Mouse (Mus musculus) hindbrain, embryonic 13.5 days (tissue): ENCODE measurements around the gene Ccn1. TPM values are rescaled to one million over a fixed set of nuclear protein-coding genes. Genes with fewer than 3 reads are reported as not detected.

Experiments used
- ATAC-seq: fragments of 200-750 bp; cut with Nextera tagmentation; 2 replicates; pipeline ENCODE4 v1.8.0; 2017; ENCODE audit warnings: moderate TSS enrichment; ENCODE audit not compliant: low FRiP score
- H3K27ac ChIP-seq: fragments of 300-500 bp; sonication (generic); 2 replicates; pipeline ENCODE4 v1.5.1; 2015; ENCODE audit warnings: inconsistent platforms, mild to moderate bottlenecking, moderate library complexity
- H3K27me3 ChIP-seq: fragments of 300-500 bp; sonication (generic); 2 replicates; pipeline ENCODE4 v1.6.1; 2015; ENCODE audit warnings: mild to moderate bottlenecking, inconsistent platforms
- H3K36me3 ChIP-seq: fragments of 300-500 bp; sonication (generic); 2 replicates; pipeline ENCODE4 v1.6.1; 2015; ENCODE audit warnings: mild to moderate bottlenecking, inconsistent platforms
- H3K4me1 ChIP-seq: fragments of 300-500 bp; sonication (generic); replicated peaks from 2 replicates; pipeline ENCODE4 v1.6.1; 2015; ENCODE audit warnings: inconsistent platforms
- H3K4me2 ChIP-seq: fragments of 300-500 bp; sonication (generic); 2 replicates; pipeline ENCODE4 v1.6.1; 2015; ENCODE audit warnings: inconsistent platforms, mild to moderate bottlenecking, moderate library complexity
- H3K4me3 ChIP-seq: fragments of 300-500 bp; sonication (generic); 2 replicates; pipeline ENCODE4 v1.5.1; 2015; ENCODE audit warnings: mild to moderate bottlenecking, inconsistent platforms
- H3K9ac ChIP-seq: fragments of 300-500 bp; sonication (generic); 2 replicates; pipeline ENCODE4 v1.6.1; 2015; ENCODE audit warnings: mild to moderate bottlenecking, inconsistent platforms
- H3K9me3 ChIP-seq: fragments of 300-500 bp; sonication (generic); 2 replicates; pipeline ENCODE4 v1.6.1; 2016; ENCODE audit warnings: inconsistent platforms
- WGBS: fragments of 180-500 bp; shearing (Covaris S2); methylation state at CpG from one replicate; pipeline ENCODE4 v1.1.7; 2015; 5-methylcytosine and 5-hydroxymethylcytosine counted together
- polyA plus RNA-seq: library from polyadenylated mRNA; unstranded; fragments of >200 nt; fragmentation: Nextera tagmentation; extraction: Ambion mirVana; gene quantifications from 2 replicates; pipeline ENCODE4 v1.2.1, GENCODE M21; 2015

Gene Ccn1
- polyA plus RNA-seq, 1 experiment from 2014 or later, result 10.1 TPM

DNA sequence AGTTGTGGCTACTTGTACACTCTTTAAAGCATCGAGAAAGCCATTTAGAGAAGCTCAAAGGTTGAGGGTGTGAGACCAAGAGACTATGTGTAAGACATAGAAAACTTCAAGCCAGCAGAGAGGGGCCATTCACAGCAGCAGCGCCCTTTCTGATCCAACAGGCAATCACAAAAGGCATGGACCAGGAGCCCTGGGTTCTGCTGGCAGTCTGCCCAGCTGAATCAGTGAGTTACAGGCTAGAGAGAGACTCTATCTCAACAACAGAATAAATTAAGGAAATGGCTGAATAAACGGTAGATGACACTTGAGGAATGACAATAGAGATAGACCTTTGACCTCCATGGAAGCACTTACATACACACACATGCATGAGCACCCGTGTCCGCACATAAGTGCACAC lies 21.1 kb downstream of the Ccn1 start:
- ATAC-seq, result no peak
- no peak overlapping the region for H3K9ac ChIP-seq
- H3K4me2 ChIP-seq, result no peak overlapping the region
- peaks cover 14% of the 10 kb centered on the region for H3K4me1 ChIP-seq
- H3K9me3 ChIP-seq, result no peaks in the 10 kb centered on the region
- H3K36me3 ChIP-seq, result no peaks in the 10 kb centered on the region
- WGBS, result 56% methylated on average over 5 of the region's 5 CpGs
- no peak overlapping the region for H3K4me3 ChIP-seq
- H3K27ac ChIP-seq, result no peak overlapping the region
- 0 out of 2 replicates have a peak, but pooled peaks cover 5% of the 10 kb centered on the region for H3K27me3 ChIP-seq

DNA sequence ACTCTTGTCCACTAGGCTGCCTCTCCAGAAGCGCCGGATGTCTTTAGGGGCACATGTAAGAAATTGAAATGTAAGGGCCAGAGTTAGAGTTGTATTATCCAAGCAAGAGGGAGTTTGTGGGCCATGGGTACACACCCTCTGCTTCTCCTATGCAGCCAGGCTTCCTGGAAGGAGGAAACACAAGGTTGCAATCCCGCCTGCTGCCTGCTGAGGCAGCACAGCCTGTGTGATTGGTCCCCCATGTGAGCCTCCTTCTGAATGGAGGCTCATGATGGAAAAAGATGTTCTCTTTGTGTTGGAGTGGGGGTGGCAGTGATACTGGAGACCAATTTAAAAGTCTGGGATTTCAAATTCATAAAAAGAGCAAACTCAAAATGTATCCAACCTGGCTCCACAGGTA lies 22.0 kb downstream of the Ccn1 start:
- Histone ChIP-seq H3K27ac (no peak overlapping the region), H3K4me1 (peaks cover 19% of the 10 kb centered on the region), H3K9me3 (no peaks in the 10 kb centered on the region), H3K4me2 (no peak overlapping the region), H3K4me3 (no peak overlapping the region), H3K9ac (no peak overlapping the region), H3K27me3 (0 out of 2 replicates have a peak, but pooled peaks cover 4% of the 10 kb centered on the region), H3K36me3 (no peaks in the 10 kb centered on the region)
- WGBS, result 75% methylated on average over 3 of the region's 3 CpGs
- no peak for ATAC-seq

DNA sequence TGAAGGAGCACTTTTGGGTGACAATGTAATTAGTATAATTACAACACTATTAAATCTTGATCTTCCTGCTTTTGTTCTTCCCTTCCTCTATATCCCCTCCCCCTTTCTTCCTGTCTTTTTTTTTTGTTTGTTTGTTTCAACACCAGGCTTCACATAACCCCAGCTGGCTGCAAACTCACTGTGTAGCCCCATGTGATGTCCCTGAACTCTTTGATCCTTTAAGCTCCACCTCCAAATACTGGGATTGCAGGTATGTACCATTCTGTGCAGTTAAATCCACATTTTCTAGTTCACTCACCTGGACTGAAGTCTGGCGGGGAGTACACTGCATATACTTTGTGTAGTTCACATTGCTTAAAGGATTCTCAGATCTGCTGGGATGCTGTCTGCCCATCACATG lies 23.7 kb downstream of the Ccn1 start:
- no peaks in the 10 kb centered on the region for H3K36me3 ChIP-seq
- H3K9me3 ChIP-seq, result no peaks in the 10 kb centered on the region
- H3K27ac ChIP-seq, result no peak overlapping the region
- no peaks in the 10 kb centered on the region for H3K27me3 ChIP-seq
- 92% methylated on average over 1 of the region's 1 CpGs for WGBS
- no peak for ATAC-seq
- H3K9ac ChIP-seq, result no peak overlapping the region
- peaks cover 20% of the 10 kb centered on the region for H3K4me1 ChIP-seq
- no peak overlapping the region for H3K4me3 ChIP-seq
- no peak overlapping the region for H3K4me2 ChIP-seq

DNA sequence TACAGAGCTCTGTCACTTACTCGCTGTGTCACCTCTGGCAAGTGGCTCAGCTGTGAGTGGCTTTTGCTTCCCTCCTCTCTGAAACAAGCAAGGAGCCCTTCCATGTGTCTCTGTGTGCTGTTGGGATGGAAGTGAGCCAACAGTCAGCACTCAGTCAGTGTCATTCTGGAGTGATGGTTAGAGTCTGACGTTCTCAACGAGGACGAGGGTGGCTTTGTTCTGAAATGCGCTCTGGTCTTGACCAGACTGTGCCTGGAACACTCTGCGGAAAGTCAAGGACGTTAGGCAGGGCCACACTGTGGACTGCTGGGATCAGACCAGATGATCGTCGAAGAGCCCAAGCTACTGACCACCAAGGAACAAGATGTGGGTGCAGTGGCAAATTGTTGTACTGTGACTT lies 24.2 kb downstream of the Ccn1 start:
- 76% methylated on average over 9 of the region's 9 CpGs for WGBS
- Histone ChIP-seq H3K9me3 (no peaks in the 10 kb centered on the region), H3K9ac (no peak overlapping the region), H3K4me2 (no peak overlapping the region), H3K27me3 (no peaks in the 10 kb centered on the region), H3K27ac (no peak overlapping the region), H3K4me1 (peaks cover 20% of the 10 kb centered on the region), H3K4me3 (no peak overlapping the region), H3K36me3 (no peaks in the 10 kb centered on the region)
- ATAC-seq, result no peak

DNA sequence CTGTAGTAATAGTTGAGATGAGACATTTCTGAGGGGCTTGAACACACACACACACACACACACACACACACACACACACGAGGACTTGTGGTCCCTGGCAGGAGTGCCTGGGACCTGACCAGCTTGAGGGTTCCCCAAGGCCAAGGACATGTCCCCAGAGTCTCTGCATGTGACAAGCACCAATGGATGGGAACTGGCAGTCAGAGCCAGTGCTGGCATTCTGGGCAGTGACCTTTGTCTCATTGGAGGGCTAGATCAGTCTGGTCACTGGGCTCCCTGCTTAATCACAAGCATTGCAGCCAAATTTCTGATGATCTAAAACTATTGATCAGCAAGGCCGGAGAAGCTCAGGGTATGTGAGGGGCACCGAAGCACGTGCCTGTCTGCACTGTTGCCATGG lies 25.0 kb downstream of the Ccn1 start:
- Histone ChIP-seq H3K4me3 (no peak overlapping the region), H3K36me3 (no peaks in the 10 kb centered on the region), H3K4me1 (peaks cover 20% of the 10 kb centered on the region), H3K9ac (no peak overlapping the region), H3K27me3 (no peaks in the 10 kb centered on the region), H3K27ac (no peak overlapping the region), H3K9me3 (no peaks in the 10 kb centered on the region), H3K4me2 (no peak overlapping the region)
- 76% methylated on average over 4 of the region's 4 CpGs for WGBS
- ATAC-seq, result no peak

DNA sequence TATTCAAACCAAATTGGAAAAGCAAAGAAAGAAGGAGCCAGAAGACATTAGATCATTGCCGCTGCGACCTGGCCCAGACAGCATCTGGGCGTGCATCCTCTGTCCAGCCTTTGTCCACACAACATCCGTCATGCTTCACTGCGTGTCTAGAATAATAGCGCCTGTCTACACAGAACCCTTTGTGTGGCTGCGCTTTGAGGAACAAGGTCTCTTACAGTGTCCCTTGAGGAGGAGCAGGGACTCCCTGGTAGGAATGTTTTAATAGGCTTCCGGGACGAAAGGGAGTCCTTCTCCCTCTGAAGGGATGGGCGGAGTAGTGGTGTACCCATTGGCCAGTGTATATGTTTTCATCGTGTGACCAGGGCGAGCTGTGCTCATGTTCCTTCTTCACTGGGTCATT lies 26.7 kb downstream of the Ccn1 start:
- Histone ChIP-seq H3K4me3 (no peak overlapping the region), H3K36me3 (no peaks in the 10 kb centered on the region), H3K4me2 (no peak overlapping the region), H3K4me1 (peaks cover 16% of the 10 kb centered on the region), H3K9ac (no peak overlapping the region), H3K27me3 (no peaks in the 10 kb centered on the region), H3K9me3 (no peaks in the 10 kb centered on the region), H3K27ac (no peak overlapping the region)
- 46% methylated on average over 12 of the region's 12 CpGs for WGBS
- peak; percentile 65 for ATAC-seq

DNA sequence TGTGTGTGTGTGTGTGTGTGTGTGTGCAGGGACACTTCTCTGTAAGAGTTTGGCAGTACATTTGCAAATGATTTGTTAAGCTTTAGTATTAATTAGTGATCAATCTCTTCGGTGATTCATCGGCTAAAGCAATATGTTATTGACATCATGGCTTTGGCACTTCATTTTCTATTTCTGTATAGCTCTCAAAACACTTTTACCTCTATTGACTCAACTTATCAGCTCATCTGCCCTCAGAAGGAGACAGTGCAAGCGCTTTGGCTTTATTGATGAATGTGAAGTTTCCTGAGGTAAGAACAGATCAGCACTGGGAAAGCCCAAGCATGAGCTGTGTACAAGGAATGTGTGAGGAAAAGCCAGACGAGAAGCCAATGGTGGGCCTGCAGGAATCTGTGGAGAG lies 28.6 kb downstream of the Ccn1 start:
- 88% methylated on average over 4 of the region's 4 CpGs for WGBS
- Histone ChIP-seq H3K4me1 (peaks cover 16% of the 10 kb centered on the region), H3K9ac (no peak overlapping the region), H3K27ac (no peak overlapping the region), H3K4me3 (no peak overlapping the region), H3K36me3 (no peaks in the 10 kb centered on the region), H3K4me2 (no peak overlapping the region), H3K27me3 (no peaks in the 10 kb centered on the region), H3K9me3 (no peaks in the 10 kb centered on the region)
- ATAC-seq, result no peak

DNA sequence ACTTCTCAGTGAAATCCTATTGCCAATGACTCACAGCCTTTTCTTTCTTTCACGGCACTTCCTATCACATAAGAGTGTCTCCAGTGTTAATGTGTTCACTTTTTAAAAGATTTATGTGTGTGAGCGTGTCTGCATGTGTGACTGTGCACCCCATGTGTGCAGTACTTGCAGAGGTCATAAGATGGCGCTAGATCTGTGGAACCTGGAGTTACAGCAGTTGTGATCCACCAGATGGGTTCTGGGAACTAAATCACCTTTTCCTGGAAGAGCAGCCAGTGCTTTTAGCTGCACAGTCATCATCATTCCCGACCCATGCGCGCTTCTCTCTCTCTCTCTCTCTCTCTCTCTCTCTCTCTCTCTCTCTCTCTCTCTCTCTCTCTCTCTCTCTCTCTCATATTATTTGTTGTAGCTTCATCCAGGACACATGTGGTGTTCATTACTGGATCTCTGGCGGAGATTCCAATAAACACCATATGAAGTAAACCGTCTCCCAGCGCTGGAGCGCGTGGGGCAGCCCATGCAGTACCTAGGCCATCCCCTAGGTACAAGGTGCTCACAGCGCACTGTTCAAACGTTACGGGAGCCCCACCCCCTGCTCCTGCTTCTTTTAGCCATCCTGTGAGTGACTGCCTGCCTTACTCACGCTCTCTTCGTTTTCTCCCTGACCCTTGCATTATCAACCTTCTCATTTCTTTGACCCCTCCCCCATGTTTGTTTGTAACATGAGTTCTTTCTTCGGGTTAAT lies 30.0 kb downstream of the Ccn1 start:
- Histone ChIP-seq H3K9ac (no peak overlapping the region), H3K4me3 (no peak overlapping the region), H3K9me3 (no peaks in the 10 kb centered on the region), H3K36me3 (no peaks in the 10 kb centered on the region), H3K4me1 (peaks cover 14% of the 10 kb centered on the region), H3K27ac (no peak overlapping the region), H3K4me2 (no peak overlapping the region), H3K27me3 (no peaks in the 10 kb centered on the region)
- ATAC-seq, result no peak
- 91% methylated on average over 17 of the region's 17 CpGs for WGBS

DNA sequence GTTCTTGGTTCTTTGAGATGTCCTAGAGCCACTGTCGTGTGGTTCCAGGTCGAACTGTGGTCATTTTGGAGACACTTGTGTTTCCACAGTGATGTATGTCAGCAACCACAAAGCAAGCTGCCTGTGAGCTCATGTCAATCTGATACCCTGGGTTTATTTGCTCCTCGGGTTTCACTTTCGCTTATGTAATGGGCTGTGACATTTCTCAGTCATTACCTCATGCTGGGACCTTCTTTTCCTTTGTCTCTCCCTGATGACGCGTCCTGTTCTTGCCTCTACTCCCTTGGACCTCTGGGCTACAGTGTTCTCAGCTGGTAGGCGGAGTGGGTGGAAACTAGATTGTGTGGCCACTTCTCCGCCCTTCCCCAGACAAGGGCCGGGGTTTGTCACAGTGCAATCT lies 31.5 kb downstream of the Ccn1 start:
- Histone ChIP-seq H3K4me1 (peaks cover 21% of the 10 kb centered on the region), H3K36me3 (no peaks in the 10 kb centered on the region), H3K27me3 (no peaks in the 10 kb centered on the region), H3K9me3 (no peaks in the 10 kb centered on the region), H3K27ac (no peak overlapping the region), H3K4me3 (no peak overlapping the region), H3K4me2 (no peak overlapping the region), H3K9ac (no peak overlapping the region)
- WGBS, result 73% methylated on average over 9 of the region's 9 CpGs
- ATAC-seq, result no peak

DNA sequence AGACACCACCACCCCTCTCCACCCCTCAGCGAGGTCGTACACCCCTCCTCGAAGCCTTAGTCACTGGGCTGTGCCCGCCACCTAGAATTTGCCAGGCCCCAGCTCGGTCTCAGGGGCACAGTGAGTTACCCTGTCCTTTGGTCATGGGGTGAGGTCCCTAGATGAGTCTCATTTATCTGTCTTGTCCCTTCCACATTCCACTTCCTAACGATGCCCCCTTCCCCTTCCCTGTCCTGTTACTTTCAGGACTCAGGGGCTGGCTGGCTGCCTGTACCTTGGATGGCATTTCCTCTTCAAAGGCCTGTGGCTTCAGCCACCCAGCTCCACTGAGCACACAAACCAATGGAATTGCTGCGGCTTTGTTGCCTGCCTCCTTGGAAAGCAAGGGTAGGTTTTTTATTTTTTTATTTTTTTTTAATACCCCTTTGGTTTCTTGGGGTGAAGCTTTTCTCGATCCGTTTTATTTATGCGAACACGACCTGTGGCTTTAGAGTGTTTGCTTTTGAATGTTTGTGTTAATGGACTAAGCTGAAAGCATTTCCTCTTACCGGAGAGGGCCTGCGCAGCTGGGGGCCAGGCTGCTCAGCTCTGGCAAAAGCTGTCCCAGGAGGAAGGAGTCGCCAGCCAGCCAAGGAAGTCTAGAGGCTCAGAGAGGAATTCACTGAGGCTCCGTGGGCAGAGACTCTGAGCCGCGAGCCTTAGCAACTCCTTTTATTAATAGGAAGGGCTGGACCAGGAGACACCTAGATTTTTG lies 35.2 kb downstream of the Ccn1 start:
- H3K4me1 ChIP-seq, result peaks cover 20% of the 10 kb centered on the region
- peaks cover 3% of the 10 kb centered on the region; the same call in 1 of the 2 replicates for H3K36me3 ChIP-seq
- peak overlapping the region; percentile 26; the same call in 1 of the 2 replicates for H3K4me2 ChIP-seq
- H3K4me3 ChIP-seq, result no peak overlapping the region
- 22% methylated on average over 17 of the region's 17 CpGs for WGBS
- no peaks in the 10 kb centered on the region for H3K27me3 ChIP-seq
- peak overlapping the region; percentile 39 for H3K9ac ChIP-seq
- peak overlapping the region; percentile 70 for H3K27ac ChIP-seq
- H3K9me3 ChIP-seq, result no peaks in the 10 kb centered on the region
- peak; percentile 55; the same call in 1 of the 2 replicates for ATAC-seq

DNA sequence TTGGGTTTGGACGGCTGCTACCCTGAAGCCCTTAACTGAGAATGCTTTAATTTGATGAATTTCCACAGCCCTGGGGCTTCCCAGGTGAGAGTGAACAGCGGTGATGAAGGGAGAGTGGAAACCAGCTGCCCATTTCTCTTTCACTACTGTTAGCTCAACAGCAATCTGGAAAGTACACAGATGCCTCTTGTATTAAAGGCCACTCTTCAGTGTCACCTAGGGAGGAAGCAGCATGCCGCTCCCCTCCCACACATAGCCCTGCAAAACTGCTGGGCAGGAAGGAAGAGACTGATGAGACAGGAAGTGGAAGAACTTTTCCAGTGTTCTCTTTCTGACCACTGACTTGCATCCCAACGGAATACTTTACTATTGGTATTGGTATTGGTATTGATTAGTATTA lies 36.5 kb downstream of the Ccn1 start:
- H3K9ac ChIP-seq, result no peak overlapping the region
- H3K4me3 ChIP-seq, result no peak overlapping the region
- H3K4me1 ChIP-seq, result peaks cover 20% of the 10 kb centered on the region
- no peak for ATAC-seq
- 77% methylated on average over 4 of the region's 4 CpGs for WGBS
- H3K27ac ChIP-seq, result no peak overlapping the region
- no peaks in the 10 kb centered on the region for H3K27me3 ChIP-seq
- no peak overlapping the region for H3K4me2 ChIP-seq
- peaks cover 7% of the 10 kb centered on the region; the same call in 1 of the 2 replicates for H3K36me3 ChIP-seq
- H3K9me3 ChIP-seq, result no peaks in the 10 kb centered on the region

DNA sequence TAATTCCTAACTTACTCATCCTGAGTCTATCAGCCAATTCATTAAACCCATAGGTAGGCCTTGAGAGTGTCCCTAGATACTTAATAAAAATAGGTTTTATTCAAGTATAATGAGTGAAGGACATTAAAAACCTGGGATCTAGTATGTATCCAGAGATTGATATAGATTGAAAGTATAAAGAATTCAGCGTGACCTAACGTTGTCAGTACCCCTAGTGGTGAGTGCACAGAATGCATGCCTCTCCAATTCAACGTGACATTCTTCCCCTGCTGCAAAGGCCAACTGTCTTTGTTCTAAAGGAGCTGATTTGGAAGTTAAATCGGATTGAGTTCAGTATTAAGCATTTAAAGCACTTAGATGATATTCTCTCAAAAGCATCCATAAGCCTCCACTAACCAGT lies 37.1 kb downstream of the Ccn1 start:
- Histone ChIP-seq H3K4me2 (no peak overlapping the region), H3K27me3 (no peaks in the 10 kb centered on the region), H3K9ac (no peak overlapping the region), H3K9me3 (no peaks in the 10 kb centered on the region), H3K27ac (no peak overlapping the region), H3K4me1 (peaks cover 20% of the 10 kb centered on the region), H3K4me3 (no peak overlapping the region), H3K36me3 (peaks cover 10% of the 10 kb centered on the region; the same call in 1 of the 2 replicates)
- 21% methylated on average over 4 of the region's 4 CpGs for WGBS
- ATAC-seq, result no peak

DNA sequence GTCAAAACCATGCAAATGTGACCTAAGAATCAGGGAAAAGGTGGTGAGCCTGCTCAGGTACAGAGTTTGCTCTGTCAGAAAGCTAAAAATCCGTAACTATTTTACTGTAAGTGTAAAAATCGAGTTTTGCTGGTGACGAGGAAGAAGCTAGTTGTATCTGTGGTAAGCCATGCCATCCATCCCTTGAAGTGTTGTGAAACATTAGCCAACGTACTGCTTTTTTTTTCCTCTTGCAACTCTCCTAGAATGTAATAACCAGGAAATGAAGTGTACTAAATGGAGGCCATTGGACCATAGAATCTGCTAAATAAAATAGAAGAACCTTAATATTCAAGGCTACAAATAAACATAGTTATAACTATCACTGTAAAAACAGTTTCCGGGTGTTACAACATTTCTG lies 41.5 kb downstream of the Ccn1 start:
- WGBS, result 94% methylated on average over 5 of the region's 5 CpGs
- Histone ChIP-seq H3K36me3 (peaks cover 46% of the 10 kb centered on the region), H3K4me3 (no peak overlapping the region), H3K4me2 (no peak overlapping the region), H3K9ac (no peak overlapping the region), H3K27me3 (no peaks in the 10 kb centered on the region), H3K9me3 (no peaks in the 10 kb centered on the region), H3K27ac (no peak overlapping the region), H3K4me1 (0 out of 2 replicates have a peak, but pooled peaks cover 3% of the 10 kb centered on the region)
- no peak for ATAC-seq
